Comparison of ENCODE assay signal across 13 mouse cellular contexts in genomic region chr6:32203389-32203788, GRCm38 (mm10).
DNase-seq lines count a peak whose midpoint lies in the region; ATAC-seq lines count a peak whose summit lies in the region.
"Had no signal": no experiment of that assay in that cellular context is flagged by ENCODE, and none has a peak within 500 bp of the region (broad histone marks: within the 10 kb centered on the region; RNA-seq: fewer than 3 reads in every experiment).

No protein-coding gene starts in this region.

- no peak overlapping the region for H3K27ac ChIP-seq in heart, embryonic 12.5 days (ENCODE audit: poor library complexity, severe bottlenecking)
- H3K27ac ChIP-seq in midbrain, embryonic 13.5 days, result peak overlapping the region; percentile 52; the same call in 1 of the 2 replicates
- H3K27ac ChIP-seq in midbrain, embryonic 10.5 days (replicated peaks), result no peak overlapping the region
- H3K27ac ChIP-seq: limb, embryonic 10.5 days; liver, embryonic 15.5 days had no signal

- H3K36me3 ChIP-seq in heart, embryonic 12.5 days, result peaks cover 24% of the 10 kb centered on the region
- peaks cover 3% of the 10 kb centered on the region; the same call in 1 of the 2 replicates for H3K36me3 ChIP-seq in midbrain, embryonic 13.5 days
- no peaks in the 10 kb centered on the region for H3K36me3 ChIP-seq in midbrain, embryonic 10.5 days
- H3K36me3 ChIP-seq: limb, embryonic 10.5 days; liver, embryonic 15.5 days had no signal

- no peaks in the 10 kb centered on the region for H3K4me1 ChIP-seq in heart, embryonic 12.5 days (replicated peaks)
- H3K4me1 ChIP-seq in midbrain, embryonic 13.5 days (replicated peaks), result peaks cover 18% of the 10 kb centered on the region
- no peaks in the 10 kb centered on the region for H3K4me1 ChIP-seq in midbrain, embryonic 10.5 days
- H3K4me1 ChIP-seq: limb, embryonic 10.5 days; liver, embryonic 15.5 days had no signal

- no peak overlapping the region for H3K4me3 ChIP-seq in heart, embryonic 12.5 days
- no peak overlapping the region for H3K4me3 ChIP-seq in midbrain, embryonic 13.5 days (replicated peaks)
- H3K4me3 ChIP-seq in midbrain, embryonic 10.5 days, result no peak overlapping the region
- H3K4me3 ChIP-seq: limb, embryonic 10.5 days; liver, embryonic 15.5 days had no signal

- no peaks in the 10 kb centered on the region for H3K9me3 ChIP-seq in heart, embryonic 12.5 days (replicated peaks)
- no peaks in the 10 kb centered on the region for H3K9me3 ChIP-seq in midbrain, embryonic 13.5 days
- H3K9me3 ChIP-seq in midbrain, embryonic 10.5 days (replicated peaks), result no peaks in the 10 kb centered on the region
- H3K9me3 ChIP-seq: limb, embryonic 10.5 days; liver, embryonic 15.5 days had no signal

- H3K4me2 ChIP-seq in heart, embryonic 12.5 days, result no peak overlapping the region
- no peak overlapping the region for H3K4me2 ChIP-seq in midbrain, embryonic 13.5 days (replicated peaks)
- H3K4me2 ChIP-seq: liver, embryonic 15.5 days had no signal

- no peaks in the 10 kb centered on the region for H3K27me3 ChIP-seq in heart, embryonic 12.5 days (replicated peaks)
- H3K27me3 ChIP-seq in midbrain, embryonic 13.5 days, result no peaks in the 10 kb centered on the region
- no peaks in the 10 kb centered on the region for H3K27me3 ChIP-seq in midbrain, embryonic 10.5 days (ENCODE audit: low read depth, poor library complexity, severe bottlenecking)
- H3K27me3 ChIP-seq: liver, embryonic 15.5 days had no signal

- peak; percentile 66 to 70 for DNase-seq in heart, adult 18-20 months
- DNase-seq in midbrain, embryonic 10.5 days (ENCODE audit: low spot score), result no peak
- DNase-seq in heart, postnatal 4 days, result peak; percentile 44
- DNase-seq in gastrocnemius, adult 8-10 months (ENCODE audit: low spot score in 2 of 2), result no peak
- no peak for DNase-seq in lung, postnatal 10 days
- DNase-seq: cerebellum, adult 8-10 months; embryo, embryonic 11 days; lung, postnatal 36 days; thymus, postnatal 25 days had no signal

- 49% methylated on average over 4 of the region's 4 CpGs for WGBS in heart, embryonic 12.5 days
- WGBS in midbrain, embryonic 13.5 days, result 41% methylated on average over 4 of the region's 4 CpGs
- WGBS in midbrain, embryonic 10.5 days, result 71% methylated on average over 4 of the region's 4 CpGs

- no peak for ATAC-seq in heart, embryonic 12.5 days (ENCODE audit: insufficient number of reproducible peaks, low FRiP score)
- peak; percentile 56; the same call in 1 of the 2 replicates for ATAC-seq in midbrain, embryonic 13.5 days

- H3K9ac ChIP-seq in heart, embryonic 12.5 days, result no peak overlapping the region
- H3K9ac ChIP-seq in midbrain, embryonic 13.5 days (replicated peaks), result no peak overlapping the region
- H3K9ac ChIP-seq: liver, embryonic 15.5 days had no signal

Comparison
In these comparisons a context has a peak if more than half of its experiments do, and no peak if none do; other contexts are left out.
1. DNase-seq: peak in heart, adult 18-20 months (2 of 2) and heart, postnatal 4 days (single experiment); none in midbrain, embryonic 10.5 days (single experiment), gastrocnemius, adult 8-10 months (0 of 2) and lung, postnatal 10 days (single experiment).